Mouse (Mus musculus): Measurements from ENCODE around the gene Fxyd3. TPM values are rescaled to one million over a fixed set of nuclear protein-coding genes. Genes with fewer than 3 reads are reported as not detected.

Fxyd3 gene
- polyA plus RNA-seq, 1 experiment, result 34.7 TPM

- peak; percentile 31 for DNase-seq
- Histone ChIP-seq H3K4me3 (ENCODE audit: control insufficient read depth, insufficient read depth, low read length) (no peak overlapping the region), H3K36me3 (ENCODE audit: control insufficient read depth, insufficient read depth, low read length) (no peaks in the 10 kb centered on the region)
These were observed 1.5 kb upstream of the Fxyd3 start for GRCm38 (mm10) chr7:31077885-31078445.

GRCm38 (mm10) chr7:31077470-31077869 is 966 bp upstream of the Fxyd3 start:
- 88% methylated on average over 6 of the region's 6 CpGs for WGBS
- TF ChIP-seq CTCF (IDR thresholded peaks at IDR 0.05; ENCODE audit: borderline replicate concordance, control insufficient read depth, extremely low read depth, insufficient read depth, low read length, poor library complexity) (no peak), POLR2A (IDR thresholded peaks at IDR 0.05; ENCODE audit: control insufficient read depth, extremely low read depth, insufficient read depth, low read length, poor library complexity) (no peak)
- no peak for DNase-seq
- no peaks in the 10 kb centered on the region for H3K36me3 ChIP-seq (ENCODE audit: control insufficient read depth, insufficient read depth, low read length)
- H3K4me3 ChIP-seq (ENCODE audit: control insufficient read depth, insufficient read depth, low read length), result no peak overlapping the region
- no peaks in the 10 kb centered on the region for H3K4me1 ChIP-seq (replicated peaks; ENCODE audit: control insufficient read depth, insufficient read depth, low read length)
- H3K27ac ChIP-seq (ENCODE audit: control insufficient read depth, insufficient read depth, low read length), result no peak overlapping the region
- H3K27me3 ChIP-seq (ENCODE audit: control insufficient read depth, insufficient read depth, low read length), result no peaks in the 10 kb centered on the region

More at GRCm38 (mm10) chr7:31077885-31078445, 1.5 kb upstream of the Fxyd3 start:
- Histone ChIP-seq H3K27ac (ENCODE audit: control insufficient read depth, insufficient read depth, low read length) (no peak overlapping the region), H3K27me3 (ENCODE audit: control insufficient read depth, insufficient read depth, low read length) (no peaks in the 10 kb centered on the region), H3K4me1 (replicated peaks; ENCODE audit: control insufficient read depth, insufficient read depth, low read length) (no peaks in the 10 kb centered on the region)
- 44% methylated on average over 5 of the region's 5 CpGs for WGBS
- TF ChIP-seq CTCF (IDR thresholded peaks at IDR 0.05; ENCODE audit: borderline replicate concordance, control insufficient read depth, extremely low read depth, insufficient read depth, low read length, poor library complexity), result peak; percentile 45; the same call in 1 of the 2 replicates
- TF ChIP-seq POLR2A (IDR thresholded peaks at IDR 0.05; ENCODE audit: control insufficient read depth, extremely low read depth, insufficient read depth, low read length, poor library complexity), result no peak

- DNase-seq, result no peak
- no peak overlapping the region for H3K4me3 ChIP-seq (ENCODE audit: control insufficient read depth, insufficient read depth, low read length)
- H3K36me3 ChIP-seq (ENCODE audit: control insufficient read depth, insufficient read depth, low read length), result no peaks in the 10 kb centered on the region
- no peak overlapping the region for H3K27ac ChIP-seq (ENCODE audit: control insufficient read depth, insufficient read depth, low read length)
- no peaks in the 10 kb centered on the region for H3K4me1 ChIP-seq (replicated peaks; ENCODE audit: control insufficient read depth, insufficient read depth, low read length)
- TF ChIP-seq POLR2A (IDR thresholded peaks at IDR 0.05; ENCODE audit: control insufficient read depth, extremely low read depth, insufficient read depth, low read length, poor library complexity), result no peak
- no peak for TF ChIP-seq CTCF (IDR thresholded peaks at IDR 0.05; ENCODE audit: borderline replicate concordance, control insufficient read depth, extremely low read depth, insufficient read depth, low read length, poor library complexity)
- 93% methylated on average over 5 of the region's 5 CpGs for WGBS
- no peaks in the 10 kb centered on the region for H3K27me3 ChIP-seq (ENCODE audit: control insufficient read depth, insufficient read depth, low read length)
These were observed 1.8 kb downstream of the Fxyd3 start for GRCm38 (mm10) chr7:31074713-31075069.

GRCm38 (mm10) chr7:31074061-31074712 is 2.3 kb downstream of the Fxyd3 start:
- DNase-seq, result no peak
- Histone ChIP-seq H3K4me1 (replicated peaks; ENCODE audit: control insufficient read depth, insufficient read depth, low read length) (no peaks in the 10 kb centered on the region), H3K27ac (ENCODE audit: control insufficient read depth, insufficient read depth, low read length) (no peak overlapping the region), H3K4me3 (ENCODE audit: control insufficient read depth, insufficient read depth, low read length) (no peak overlapping the region), H3K36me3 (ENCODE audit: control insufficient read depth, insufficient read depth, low read length) (no peaks in the 10 kb centered on the region), H3K27me3 (ENCODE audit: control insufficient read depth, insufficient read depth, low read length) (no peaks in the 10 kb centered on the region)
- WGBS, result 89% methylated on average over 7 of the region's 7 CpGs
- TF ChIP-seq CTCF (IDR thresholded peaks at IDR 0.05; ENCODE audit: borderline replicate concordance, control insufficient read depth, extremely low read depth, insufficient read depth, low read length, poor library complexity) (no peak), POLR2A (IDR thresholded peaks at IDR 0.05; ENCODE audit: control insufficient read depth, extremely low read depth, insufficient read depth, low read length, poor library complexity) (no peak)

GRCm38 (mm10) chr7:31073546-31073945 is 3.0 kb downstream of the Fxyd3 start:
- Histone ChIP-seq H3K27ac (ENCODE audit: control insufficient read depth, insufficient read depth, low read length) (no peak overlapping the region), H3K27me3 (ENCODE audit: control insufficient read depth, insufficient read depth, low read length) (no peaks in the 10 kb centered on the region), H3K4me1 (replicated peaks; ENCODE audit: control insufficient read depth, insufficient read depth, low read length) (no peaks in the 10 kb centered on the region), H3K4me3 (ENCODE audit: control insufficient read depth, insufficient read depth, low read length) (no peak overlapping the region), H3K36me3 (ENCODE audit: control insufficient read depth, insufficient read depth, low read length) (no peaks in the 10 kb centered on the region)
- no peak for TF ChIP-seq CTCF (IDR thresholded peaks at IDR 0.05; ENCODE audit: borderline replicate concordance, control insufficient read depth, extremely low read depth, insufficient read depth, low read length, poor library complexity)
- TF ChIP-seq POLR2A (IDR thresholded peaks at IDR 0.05; ENCODE audit: control insufficient read depth, extremely low read depth, insufficient read depth, low read length, poor library complexity), result no peak
- DNase-seq, result no peak

GRCm38 (mm10) chr7:31072326-31072725 is 4.2 kb downstream of the Fxyd3 start:
- H3K4me1 ChIP-seq (replicated peaks; ENCODE audit: control insufficient read depth, insufficient read depth, low read length), result no peaks in the 10 kb centered on the region
- TF ChIP-seq CTCF (IDR thresholded peaks at IDR 0.05; ENCODE audit: borderline replicate concordance, control insufficient read depth, extremely low read depth, insufficient read depth, low read length, poor library complexity) (no peak), POLR2A (IDR thresholded peaks at IDR 0.05; ENCODE audit: control insufficient read depth, extremely low read depth, insufficient read depth, low read length, poor library complexity) (no peak)
- no peak for DNase-seq
- no peak overlapping the region for H3K27ac ChIP-seq (ENCODE audit: control insufficient read depth, insufficient read depth, low read length)
- WGBS, result 94% methylated on average over 9 of the region's 9 CpGs
- no peaks in the 10 kb centered on the region for H3K36me3 ChIP-seq (ENCODE audit: control insufficient read depth, insufficient read depth, low read length)
- H3K4me3 ChIP-seq (ENCODE audit: control insufficient read depth, insufficient read depth, low read length), result no peak overlapping the region
- H3K27me3 ChIP-seq (ENCODE audit: control insufficient read depth, insufficient read depth, low read length), result no peaks in the 10 kb centered on the region

Measured in thymus, adult 2 months (tissue).